Mouse (Mus musculus): ENCODE results near the gene Tmem262.

Tmem262 gene

DNA sequence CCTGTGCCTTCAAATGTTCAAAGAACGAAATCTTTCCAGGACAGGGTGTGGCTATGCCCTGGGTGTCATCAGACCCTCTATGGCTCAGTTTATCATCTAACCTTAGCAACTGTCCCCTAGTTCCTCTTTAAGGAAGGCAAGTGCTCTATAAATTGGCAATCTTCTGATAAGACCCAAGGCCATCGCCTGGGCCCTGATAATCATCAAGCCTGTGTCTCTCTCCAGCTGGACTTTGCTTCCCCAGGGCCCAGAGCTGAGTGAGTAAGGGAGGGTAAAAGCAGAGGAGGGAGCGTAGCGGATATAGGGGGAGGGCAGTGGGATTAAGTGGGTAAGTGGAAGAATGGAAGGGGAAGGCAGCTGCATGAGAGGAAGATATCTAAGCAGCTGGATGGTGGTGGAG is 24.6 kb downstream of the Tmem262 start:
- DNase-seq, result no peak

DNA sequence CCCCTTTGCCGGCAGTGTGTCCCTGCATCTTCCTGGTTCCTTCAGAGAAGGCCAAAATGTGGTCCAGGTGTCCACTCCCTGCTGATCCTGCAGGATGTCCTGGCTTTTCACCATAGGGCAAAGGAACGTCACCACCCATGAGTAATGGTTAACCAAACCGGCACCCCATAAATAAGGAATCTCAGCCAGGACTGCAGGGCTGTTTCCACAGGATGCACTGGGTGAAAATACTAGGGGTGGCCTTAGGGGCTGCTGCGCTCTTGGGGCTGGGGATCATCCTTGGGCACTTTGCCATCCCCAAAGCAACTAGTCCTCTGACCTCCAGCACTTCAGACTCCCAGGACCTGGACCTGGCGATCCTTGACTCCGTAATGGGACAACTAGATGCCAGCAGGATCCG is 25.8 kb downstream of the Tmem262 start, which contains the start of gene Naaladl1:
Gene Naaladl1 (plus strand): TSS at position 197 of the 400 bp plus-strand sequence.
- DNase-seq, result no peak

DNA sequence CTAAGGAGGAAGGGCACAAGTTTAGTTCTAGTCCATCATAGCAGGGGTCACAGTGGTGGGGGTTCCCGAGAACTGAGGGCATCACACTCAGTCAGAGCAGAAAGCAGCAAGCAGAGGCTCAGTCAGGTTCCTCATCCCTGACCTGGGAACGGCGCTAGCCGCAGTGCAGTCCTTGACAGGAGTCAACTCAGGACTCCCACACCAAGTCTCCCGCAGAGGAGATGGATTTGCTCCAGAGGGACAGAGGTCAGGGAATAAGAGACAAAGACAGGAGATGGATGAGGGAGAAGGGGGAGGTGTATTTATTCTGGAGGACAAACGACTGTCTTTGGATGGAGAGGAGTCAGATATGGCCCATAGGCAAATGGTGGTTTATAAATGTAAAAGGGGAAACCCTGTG is 33.3 kb downstream of the Tmem262 start:
- no peak for DNase-seq

DNA sequence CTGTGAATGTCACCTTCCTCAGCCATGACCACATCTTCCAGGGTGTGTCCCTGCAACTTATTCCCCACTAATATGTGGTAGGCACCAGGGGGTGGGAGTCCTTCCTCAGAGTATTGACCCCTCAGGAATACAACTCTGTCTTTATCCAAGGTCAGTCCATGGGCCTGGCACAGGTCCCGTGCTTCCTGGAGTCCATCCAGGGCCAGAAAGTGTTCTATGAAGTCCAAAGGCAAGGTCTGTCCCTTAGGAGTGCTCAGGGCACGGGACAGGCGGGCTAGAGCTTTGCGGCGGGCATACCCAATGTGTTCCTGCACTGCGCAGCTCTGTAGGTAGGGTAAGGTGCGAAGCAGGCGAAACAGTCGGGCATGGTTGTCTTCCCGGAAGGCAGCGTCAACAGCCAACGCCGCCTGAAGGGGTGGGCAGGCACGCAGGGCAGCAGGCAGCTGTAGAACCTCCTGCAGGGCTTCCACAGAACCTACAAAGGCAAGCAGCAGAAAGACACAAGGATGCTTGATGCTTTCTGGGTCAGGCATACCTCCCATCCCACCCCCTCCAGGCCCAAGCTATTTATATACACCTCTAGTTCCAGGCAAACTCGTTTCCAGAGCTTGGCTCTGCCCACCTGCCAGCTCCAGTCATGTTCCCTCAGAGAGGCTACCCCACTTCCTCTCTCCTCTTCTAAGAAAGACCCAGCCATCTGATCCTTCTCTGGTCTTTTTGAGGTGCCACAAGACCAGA is 36.4 kb downstream of the Tmem262 start:
- peak; percentile 25 for DNase-seq

DNA sequence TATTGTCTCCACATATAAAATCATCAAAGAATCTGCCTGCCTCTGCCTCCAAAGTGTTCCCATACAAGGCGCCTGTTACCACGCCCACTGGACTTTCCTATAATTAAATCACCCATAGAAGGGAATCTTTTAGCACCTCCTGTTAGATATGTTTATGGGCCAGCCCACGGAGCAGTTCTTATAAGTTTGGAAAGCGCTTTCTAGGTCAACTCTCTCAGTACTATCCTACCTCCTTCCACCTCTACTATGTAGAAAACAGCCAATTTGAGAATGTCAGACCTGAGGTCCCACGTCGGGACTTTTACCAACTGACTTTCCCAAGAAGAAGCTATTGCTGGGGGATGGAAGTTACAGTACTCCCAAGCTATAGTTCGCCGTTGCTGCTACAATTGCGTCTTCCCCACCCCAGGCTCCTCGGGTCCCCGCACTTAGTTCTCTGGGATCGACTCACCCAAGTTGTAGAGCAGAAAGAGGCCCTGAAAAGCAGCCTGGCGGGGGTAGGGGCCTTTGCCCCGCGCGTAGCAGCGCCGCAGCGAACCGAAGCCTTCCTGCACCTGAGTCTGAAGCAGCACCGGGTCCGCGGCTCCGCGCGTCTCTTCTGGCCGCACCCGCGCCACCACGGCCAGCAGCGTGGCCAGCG is 37.6 kb downstream of the Tmem262 start:
- peak; percentile 23 for DNase-seq

DNA sequence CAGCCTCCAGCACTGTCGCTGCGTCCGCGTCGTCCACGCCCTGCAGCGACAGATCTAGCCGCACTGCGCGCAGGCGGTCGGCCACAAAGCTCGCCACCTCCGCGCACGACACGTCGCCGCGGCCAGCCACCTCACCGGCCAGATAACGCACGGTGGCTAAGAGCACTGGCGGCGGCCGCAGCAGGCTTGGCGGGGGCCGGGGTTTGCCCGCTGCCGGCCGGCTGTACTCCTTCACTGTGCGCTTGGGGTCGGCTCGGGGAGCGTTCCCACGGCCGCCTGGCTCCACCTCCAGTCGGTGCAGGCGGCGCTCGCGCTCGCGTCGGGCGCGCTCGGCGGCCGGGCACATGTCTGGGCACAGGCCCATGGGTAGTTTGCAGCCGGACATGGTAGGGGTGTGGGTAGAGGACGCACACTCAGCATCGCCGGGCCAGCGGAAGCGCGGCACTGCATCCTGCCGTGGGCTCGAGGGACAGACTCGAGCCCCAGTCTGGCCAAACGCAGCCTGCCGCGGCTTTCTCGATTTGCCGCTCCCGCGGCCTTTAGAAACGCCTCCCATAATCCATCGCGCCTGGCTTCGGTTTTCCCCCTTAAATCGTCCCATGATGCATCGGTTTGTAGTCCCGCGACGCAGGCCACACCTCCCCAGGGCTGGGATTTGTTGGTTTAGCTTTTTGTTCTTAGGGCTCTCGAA is 38.3 kb downstream of the Tmem262 start, which contains the start of gene Sac3d1:
Gene Sac3d1 (minus strand): TSS at position 665 of the 691 bp plus-strand sequence.
- DNase-seq, result peak; percentile 92

DNA sequence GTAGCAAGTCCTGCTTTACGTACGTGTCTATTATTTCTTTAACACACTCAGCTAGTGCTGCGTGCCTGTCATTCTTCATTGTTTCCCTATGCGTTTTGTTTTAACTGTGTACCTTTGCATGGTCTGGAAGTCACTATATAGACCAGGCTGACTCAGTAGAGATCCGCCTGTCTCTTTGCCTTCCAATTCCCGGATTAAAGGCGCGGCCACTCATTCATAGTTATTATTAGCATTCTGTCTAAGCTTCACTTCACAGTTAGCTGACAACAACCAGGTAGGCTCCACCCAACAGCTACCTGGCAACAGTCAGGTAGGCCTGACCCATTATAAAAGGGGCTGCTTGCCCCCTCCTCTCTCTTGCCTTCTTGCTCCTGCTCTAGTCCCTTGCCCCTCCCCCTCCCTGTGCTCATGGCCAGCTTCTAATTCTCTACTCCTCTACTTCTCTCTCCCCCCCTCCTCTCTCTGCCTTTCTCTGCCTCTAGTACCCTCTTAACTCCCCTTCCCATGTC is 38.9 kb downstream of the Tmem262 start:
- no peak for DNase-seq

DNA sequence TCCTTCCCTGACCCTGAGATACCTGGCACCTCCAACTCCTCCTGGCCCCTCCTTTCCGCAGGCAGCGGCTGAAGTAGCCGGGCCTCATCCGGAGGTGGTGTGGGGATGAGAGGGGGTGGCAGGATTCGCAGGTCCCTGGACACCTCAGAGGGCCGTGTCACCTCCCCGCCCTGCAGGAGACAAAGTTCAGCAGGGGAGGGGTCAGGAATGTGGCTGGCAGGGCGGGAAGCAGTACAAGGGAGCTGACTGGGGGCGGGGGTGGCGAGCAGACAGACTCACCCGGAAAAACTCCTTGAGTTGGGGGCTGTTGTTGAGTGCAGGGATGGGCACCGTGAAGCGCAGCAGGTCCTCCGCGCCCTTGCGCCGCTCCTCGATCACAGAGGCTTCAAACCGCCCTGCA is 41.9 kb downstream of the Tmem262 start:
- no peak for DNase-seq

DNA sequence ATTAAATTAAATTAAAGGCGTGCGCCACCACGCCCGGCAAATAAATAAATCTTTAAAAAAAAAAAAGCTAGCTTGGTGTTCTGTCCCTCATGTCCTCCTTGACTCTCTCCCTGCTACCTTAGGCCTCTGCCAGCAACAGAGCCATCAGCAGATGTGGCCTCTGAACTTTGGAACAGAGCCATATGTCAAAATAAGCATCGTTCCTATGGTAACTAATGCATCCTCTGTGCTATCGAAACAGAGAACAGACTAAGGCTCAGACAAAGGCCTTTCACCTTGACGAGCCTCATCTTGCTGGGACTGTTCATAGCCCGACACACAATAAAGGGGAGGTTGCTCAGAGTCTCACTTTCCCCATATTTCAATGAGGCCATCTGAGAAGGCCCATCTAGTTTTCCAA is 43.5 kb downstream of the Tmem262 start:
- DNase-seq, result no peak

DNA sequence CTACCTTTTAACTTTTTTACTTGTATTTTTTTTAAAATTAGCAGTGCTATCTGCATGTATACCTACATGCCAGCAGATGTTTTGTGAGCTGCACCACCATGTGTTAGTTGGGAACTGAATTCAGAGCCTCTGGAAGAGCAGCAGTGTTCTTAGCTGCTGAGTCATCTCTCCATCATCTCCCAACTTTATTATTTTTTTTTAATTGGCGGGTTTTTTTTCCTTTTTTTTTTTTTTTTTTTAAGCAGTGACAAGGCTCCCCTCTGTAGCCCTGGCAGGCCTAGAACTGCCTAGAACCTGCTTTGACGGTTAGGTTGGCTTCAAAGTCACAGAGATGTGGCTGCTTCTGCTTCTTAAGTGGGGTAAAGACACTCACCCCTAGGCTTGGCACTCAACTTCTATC is 45.1 kb downstream of the Tmem262 start:
- no peak for DNase-seq

DNA sequence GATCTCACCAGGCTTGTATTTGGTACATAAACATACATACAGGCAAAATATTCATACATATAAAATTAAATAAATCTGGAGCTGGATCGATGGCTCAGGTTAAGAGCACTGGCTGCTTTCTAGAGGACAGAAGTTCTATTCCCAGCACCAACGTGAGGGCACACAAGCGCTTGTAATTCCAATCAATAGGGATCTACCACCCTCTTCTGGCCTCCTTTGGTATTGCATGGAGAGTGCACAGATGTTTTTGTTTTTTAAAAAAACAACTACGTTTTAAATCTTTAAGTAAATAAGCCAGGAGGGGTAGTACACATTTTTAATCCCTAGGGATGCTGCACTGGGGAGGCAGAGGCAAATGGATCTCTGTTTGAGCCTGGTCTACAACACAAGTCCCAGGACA is 46.5 kb downstream of the Tmem262 start:
- DNase-seq, result no peak

DNA sequence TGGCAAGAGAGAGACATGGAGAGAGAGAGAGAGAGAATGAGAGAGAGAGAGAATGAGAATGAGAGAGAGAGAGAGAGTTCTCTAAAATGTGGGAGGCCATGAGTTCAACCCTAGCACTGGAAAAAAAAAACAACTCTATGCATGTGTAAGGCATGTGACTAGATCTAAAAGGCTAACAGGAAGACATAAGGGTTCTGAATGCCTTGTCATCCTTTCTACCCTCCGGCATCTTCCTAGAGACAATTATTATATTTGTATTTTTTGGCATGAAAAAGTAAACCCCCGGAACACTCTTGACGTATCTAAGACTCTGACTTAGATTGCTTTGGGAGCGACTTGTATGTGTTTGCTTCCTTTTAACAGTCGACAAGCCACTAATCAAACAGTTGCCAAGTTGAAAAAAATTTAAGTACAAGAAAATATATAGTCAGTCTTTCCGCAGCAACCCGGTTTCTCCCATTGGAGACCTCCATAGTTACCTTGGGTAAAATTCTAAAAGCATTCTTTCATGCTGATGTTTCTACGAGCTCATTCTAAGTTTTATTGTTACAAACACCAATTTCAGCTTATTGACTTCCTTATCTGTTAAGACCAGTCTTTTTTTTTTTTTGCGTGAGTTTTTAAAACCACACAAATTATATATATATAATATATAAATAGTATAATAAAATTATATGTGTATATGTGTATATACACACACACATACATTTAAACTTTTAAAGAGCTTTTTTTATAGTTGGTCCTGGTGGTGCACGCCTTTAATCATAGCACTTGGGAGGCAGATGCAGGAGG is 47.2 kb downstream of the Tmem262 start:
- no peak for DNase-seq

DNA sequence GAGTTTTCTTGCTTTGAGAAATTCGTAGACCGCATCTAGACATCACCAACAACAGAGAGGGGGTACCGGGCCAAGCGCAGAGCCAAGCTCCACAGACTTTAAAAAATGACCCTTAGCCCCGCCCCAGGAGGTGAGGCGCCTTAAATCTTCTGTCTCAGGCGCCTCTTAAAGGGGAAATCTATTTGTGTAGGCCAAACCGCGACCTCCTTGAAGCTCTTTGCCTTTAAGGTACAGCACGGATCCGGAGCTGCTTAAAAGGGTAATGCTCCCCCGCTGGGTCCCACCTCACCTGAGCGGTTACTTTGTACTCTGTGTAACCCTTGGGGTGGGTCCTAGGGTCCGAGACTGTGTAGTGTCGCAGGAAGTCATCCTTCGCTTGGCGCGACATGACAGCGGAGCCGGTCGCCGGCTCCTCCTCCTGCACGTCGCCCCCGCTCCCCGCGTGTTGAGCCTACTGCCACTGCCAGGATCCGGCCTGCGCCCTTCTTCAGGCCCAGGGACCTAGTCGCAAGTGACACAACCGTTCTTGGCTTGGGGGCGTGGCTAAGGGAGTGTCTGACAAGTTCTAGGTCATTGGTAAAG is 48.0 kb downstream of the Tmem262 start, which contains the start of gene Snx15:
Gene Snx15 (minus strand): TSS at position 545 of the 582 bp plus-strand sequence.
- peak; percentile 97 for DNase-seq

Data from right cerebral cortex, adult 18-20 months (tissue).